Mouse (Mus musculus): ENCODE measurements around the gene Tubb4a.

Gene Tubb4a

GRCm38 (mm10) chr17:57102276-57102675 lies 14.7 kb upstream of the Tubb4a start:
- DNase-seq (ENCODE audit: low spot score in 2 of 2): no peak

GRCm38 (mm10) chr17:57099629-57100325 lies 12.2 kb upstream of the Tubb4a start:
- no peak for DNase-seq (ENCODE audit: low spot score in 2 of 2)

DNA sequence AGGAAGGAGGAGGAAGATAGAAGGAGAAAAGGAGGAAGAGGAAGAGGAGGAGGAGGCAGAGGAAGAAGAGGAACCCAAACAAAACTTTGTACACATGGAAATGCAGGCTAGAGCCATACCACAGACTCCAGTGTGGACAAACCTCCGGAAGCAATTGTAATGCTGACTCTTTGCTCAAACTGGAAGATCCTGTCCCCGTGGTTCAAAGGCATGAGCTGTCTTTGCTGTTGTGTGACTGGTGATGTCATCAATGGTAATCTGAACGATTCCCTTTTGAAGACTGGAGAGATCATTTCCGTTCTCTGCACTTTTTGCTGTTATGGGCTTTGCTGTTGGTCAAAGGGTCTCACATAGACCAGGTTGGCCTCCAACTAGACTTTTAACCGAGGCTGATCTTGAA lies 10.7 kb upstream of the Tubb4a start:
- DNase-seq (ENCODE audit: low spot score in 2 of 2): no peak

- DNase-seq (ENCODE audit: low spot score in 2 of 2): peak; percentile 58 to 83
Measured at GRCm38 (mm10) chr17:57096623-57096920, 9.0 kb upstream of the Tubb4a start.

GRCm38 (mm10) chr17:57095855-57096622 lies 8.5 kb upstream of the Tubb4a start:
- peak; percentile 70 to 83 for DNase-seq (ENCODE audit: low spot score in 2 of 2)

- no peak for DNase-seq (ENCODE audit: low spot score in 2 of 2)
Measured at GRCm38 (mm10) chr17:57094222-57094621, 6.6 kb upstream of the Tubb4a start.

- DNase-seq (ENCODE audit: low spot score in 2 of 2): no peak
Measured at GRCm38 (mm10) chr17:57085970-57086757, 1.4 kb downstream of the Tubb4a start.

DNA sequence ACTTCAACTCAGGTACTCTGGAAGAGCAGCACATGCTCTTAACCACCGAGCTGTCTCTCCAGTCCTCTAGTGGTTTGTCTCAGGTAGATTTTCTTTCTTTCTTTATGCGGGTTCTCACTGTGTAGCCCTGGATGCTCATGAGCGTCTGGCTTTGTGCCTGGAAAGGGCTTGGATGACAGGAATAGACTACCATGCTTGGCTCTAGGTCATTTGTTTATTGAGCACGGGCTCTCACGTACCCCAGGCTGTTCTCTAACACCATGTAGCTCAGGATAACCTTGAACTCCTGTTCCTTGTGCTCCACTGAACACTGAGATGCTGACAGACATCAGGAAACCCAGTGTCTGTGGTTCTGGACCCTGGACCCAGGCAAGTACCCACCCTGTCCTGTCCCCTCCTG lies 5.1 kb downstream of the Tubb4a start:
- DNase-seq (ENCODE audit: low spot score in 2 of 2): no peak

- DNase-seq (ENCODE audit: low spot score in 2 of 2): no peak
Measured at GRCm38 (mm10) chr17:57081234-57081842, 6.2 kb downstream of the Tubb4a start.

GRCm38 (mm10) chr17:57079919-57080318 lies 7.7 kb downstream of the Tubb4a start:
- DNase-seq (ENCODE audit: low spot score in 2 of 2): no peak

- peak; percentile 24 to 40 for DNase-seq (ENCODE audit: low spot score in 2 of 2)
Measured at GRCm38 (mm10) chr17:57078336-57078735, 9.2 kb downstream of the Tubb4a start, which contains the start of gene Dennd1c. Dennd1c (minus strand) TSS chr17:57078514.

- no peak for DNase-seq (ENCODE audit: low spot score in 2 of 2)
Measured at GRCm38 (mm10) chr17:57076916-57077315, 10.7 kb downstream of the Tubb4a start.

- DNase-seq (ENCODE audit: low spot score in 2 of 2): no peak
Measured at GRCm38 (mm10) chr17:57070699-57071098, 16.9 kb downstream of the Tubb4a start.

GRCm38 (mm10) chr17:57070272-57070671 lies 17.3 kb downstream of the Tubb4a start:
- DNase-seq (ENCODE audit: low spot score in 2 of 2): no peak

DNA sequence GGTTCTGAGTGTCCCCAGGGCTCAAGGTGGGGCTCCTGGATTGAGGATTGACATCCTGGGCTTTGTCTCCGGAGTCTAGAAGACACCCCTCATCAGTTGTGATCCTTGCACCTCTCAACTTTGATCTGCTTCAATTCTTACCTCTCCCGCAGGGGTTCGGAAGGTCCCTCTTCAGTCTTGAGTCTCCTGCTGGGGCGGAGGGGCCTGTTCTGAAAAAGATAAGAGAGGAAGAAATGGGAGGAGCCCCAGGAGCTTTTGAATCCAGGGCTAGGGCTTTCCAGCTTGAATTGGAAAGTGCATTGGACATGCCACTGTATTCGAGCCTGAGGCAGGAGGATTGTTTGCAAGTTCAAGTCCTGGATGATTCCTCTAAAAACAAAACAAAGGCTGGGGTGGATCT lies 20.7 kb downstream of the Tubb4a start:
- no peak for DNase-seq (ENCODE audit: low spot score in 2 of 2)

DNA sequence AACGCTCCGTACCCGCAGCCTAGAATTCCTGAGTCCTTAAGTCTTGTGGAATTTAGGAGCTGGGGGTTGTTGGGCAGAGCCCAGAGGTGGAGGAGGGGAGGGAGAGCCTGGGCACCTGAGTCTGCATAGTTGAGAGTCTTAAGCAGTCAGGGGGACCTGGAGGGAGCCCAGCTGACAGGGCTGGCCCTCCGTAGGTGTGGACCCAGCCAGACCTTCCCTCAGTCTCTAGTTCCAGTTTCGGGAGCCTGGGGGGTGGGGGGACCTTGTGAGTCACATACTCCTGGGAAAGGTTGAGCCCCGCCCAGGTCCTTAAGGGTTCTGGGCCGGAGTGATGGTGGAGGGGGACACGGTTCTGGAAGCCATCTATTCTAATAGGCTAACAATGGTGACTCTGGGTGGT lies 24.6 kb downstream of the Tubb4a start:
- DNase-seq (ENCODE audit: low spot score in 2 of 2): no peak

GRCm38 (mm10) chr17:57062548-57062947 lies 25.0 kb downstream of the Tubb4a start:
- no peak for DNase-seq (ENCODE audit: low spot score in 2 of 2)

DNA sequence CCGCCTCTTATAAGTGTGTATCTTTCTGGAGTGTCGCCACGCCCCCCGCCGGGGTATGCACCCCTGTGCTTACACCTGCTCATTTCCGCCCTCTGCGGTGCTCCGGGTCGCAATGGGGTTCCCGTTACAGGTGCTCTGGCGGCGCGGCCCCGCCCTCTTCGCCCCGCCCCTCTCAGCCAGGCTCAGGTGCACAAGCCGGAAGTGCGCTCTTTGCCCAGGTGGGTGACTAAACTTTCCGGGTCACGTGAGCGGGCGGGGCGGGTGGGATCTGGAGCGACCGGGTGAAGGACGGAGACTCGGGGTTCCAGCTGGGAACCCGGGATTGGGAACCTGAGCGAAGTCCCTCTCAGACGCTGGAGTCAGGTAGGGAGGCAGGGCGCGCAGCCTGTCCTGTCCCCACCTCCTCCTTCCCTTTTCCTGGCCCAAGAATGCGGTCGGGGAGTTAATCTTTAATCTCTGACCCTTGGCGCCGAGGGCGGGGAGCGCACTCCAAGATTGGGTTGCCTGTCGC lies 25.5 kb downstream of the Tubb4a start:
- no peak for DNase-seq (ENCODE audit: low spot score in 2 of 2)

DNA sequence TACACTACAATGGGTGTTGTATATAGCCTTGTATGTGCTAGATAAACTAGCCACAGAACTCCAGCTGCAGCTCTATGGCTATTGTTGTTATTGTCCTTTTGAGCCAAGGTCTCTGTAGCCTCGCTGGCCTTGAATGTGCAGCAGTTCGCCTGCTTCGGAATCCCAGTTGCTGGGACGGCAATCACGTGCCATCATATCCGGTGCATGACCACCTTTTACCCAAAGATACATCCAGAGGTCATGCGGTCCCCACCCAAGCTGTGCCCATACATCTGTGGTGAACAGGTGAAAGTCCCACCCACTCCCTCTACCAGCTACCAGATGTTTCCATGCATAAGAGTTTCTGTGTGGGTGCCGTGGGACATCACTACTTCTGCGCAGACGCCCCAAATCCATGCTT lies 26.5 kb downstream of the Tubb4a start:
- no peak for DNase-seq (ENCODE audit: low spot score in 2 of 2)

GRCm38 (mm10) chr17:57060231-57060801 lies 27.3 kb downstream of the Tubb4a start:
- DNase-seq (ENCODE audit: low spot score in 2 of 2): peak; percentile 96

GRCm38 (mm10) chr17:57059486-57059977 lies 28.1 kb downstream of the Tubb4a start, which contains the start of gene Slc25a23:
Slc25a23 (minus strand) TSS chr17:57059863.
- DNase-seq (ENCODE audit: low spot score in 2 of 2): peak; percentile 53 to 57
